Mouse (Mus musculus) CD4-positive, CD25-positive, alpha-beta regulatory T cell, adult 2 months (primary cell): ENCODE measurements around the gene Alyref.

Experiments
- DNase-seq: peaks from one replicate; pipeline ENCODE4 v3.0.0-alpha.2; 2012; ENCODE audit warnings: low read depth, low spot score

The Alyref gene

DNA sequence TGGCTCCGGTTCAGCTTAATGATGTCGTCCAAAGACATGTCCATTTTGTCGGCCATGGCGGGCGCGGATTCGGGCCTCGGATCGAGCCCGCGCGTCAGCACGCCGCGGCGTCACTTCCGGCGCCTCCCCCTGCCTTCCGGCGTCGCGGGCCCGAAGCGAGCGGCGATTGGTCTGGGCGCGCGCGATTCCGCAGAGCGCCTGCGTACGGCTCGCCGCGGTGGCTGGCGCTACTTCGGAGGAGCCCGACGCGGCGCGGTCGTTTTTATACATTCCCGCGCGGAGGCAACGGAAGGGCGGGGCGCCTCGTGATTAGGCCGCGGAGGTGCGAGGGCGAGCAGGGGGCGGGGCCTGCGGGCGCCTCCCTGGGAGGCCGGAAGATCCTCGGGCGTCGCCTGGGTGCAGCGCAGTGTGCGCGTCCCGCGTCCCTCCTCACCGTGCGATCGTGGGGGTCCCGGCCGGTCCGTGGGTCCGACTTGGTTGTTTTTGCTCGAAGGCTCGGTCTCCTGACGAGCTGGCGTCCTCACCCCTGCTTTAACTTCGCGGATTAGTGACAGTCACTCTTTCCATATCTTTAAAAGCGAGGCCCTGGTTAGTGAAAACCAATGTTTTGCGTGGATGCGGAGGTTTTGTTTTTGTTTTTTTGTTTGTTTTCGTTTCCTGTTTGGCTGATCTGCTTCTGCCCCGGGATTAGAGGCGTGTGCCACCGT is at the start of gene Alyref, which contains the start of gene Anapc11:
TSS of gene Alyref (minus strand) at position 83 of the 707 bp plus-strand sequence.
TSS of gene Anapc11 (plus strand) at position 139 of the 707 bp plus-strand sequence.
- DNase-seq: peak; percentile 99

DNA sequence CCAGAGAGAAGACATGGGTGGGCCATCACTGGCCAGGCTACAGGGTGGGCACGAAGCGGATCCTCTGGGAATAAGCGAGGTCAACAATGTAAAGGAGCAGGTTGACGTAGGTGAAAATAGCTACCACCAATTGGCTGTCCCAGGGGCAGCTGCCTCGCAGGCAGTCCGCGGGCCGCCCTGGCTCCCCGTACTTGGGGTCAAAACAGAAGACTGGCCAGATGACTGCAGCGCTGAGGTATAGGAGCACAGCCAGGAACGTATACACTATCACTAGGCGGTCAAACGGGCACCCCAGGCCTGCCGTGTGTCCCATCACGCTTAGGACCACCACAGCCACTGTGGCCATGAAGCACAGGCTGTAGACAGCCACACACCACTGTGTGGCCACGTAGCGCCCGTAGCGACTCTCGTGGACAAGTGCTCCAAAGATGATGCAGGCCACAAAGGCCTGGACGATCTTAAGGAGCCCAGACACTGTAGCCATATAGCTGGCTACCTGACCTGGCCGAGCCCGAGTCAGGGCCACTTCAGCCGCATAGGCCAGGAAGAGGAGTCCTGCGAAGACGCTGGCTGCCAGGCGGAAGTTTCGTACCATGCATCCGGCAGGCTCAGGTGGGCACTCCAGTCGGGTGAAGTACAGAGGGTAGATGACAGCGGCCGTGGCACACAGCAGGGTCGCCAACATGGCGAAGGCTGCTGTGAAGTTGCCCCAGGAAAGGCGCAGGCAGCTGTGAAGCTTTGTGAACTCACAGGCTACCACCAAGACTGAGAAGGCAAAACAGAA is 49.1 kb upstream of the Alyref start:
- DNase-seq: no peak

DNA sequence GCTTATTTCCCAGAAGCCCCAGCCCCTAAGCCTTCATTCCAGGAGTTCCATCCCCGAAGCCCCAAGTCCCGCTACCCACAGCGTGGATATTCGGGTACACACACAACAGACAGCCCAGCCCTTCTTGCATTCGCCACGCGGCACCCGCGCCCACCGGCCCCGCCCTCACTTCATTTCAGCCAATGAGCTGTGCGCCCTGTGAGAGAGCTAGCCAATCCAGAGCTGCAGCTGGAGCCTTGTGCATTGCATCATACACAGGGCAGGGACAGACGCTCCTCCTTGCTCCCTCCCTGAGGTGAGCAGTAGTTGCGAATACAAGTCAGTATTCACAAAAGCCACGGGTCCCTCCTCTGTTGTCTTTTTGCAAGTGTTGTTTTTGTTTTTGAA is 45.4 kb upstream of the Alyref start, which contains the start of gene Pycr1:
TSS of gene Pycr1 (minus strand) at position 169 of the 387 bp plus-strand sequence.
- peak; percentile 95 for DNase-seq

DNA sequence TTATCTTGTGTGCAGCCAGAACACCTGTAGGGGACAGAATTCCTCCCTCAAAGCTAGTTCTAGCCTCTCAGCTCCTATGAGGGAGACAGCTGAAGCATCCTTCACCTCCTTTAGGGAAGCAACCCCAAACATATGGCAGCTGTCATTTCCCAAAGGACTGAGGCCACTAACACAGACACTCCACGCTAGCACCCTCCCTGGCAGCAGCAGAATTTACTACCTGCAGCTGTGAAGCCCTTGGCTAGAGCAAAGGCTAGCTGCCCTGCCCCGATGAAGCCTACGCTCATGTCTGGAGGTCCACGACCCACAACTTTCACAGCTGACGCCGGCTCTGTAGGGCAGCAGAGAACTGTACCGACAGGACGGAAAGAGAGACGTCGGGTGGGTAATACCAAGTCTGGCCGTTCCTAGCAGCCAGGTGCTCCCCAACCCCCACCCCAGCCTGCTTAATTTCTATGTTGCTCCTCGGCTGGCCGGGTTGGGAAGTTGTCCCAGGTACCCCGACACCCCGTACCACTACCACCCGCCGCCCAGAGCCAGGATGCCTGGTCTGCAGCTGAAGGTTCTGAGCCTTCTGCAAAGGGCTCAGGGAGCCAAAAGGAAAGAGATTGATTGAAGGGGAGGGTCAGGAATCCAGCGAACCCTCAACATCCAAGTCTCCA is 44.9 kb upstream of the Alyref start:
- no peak for DNase-seq

DNA sequence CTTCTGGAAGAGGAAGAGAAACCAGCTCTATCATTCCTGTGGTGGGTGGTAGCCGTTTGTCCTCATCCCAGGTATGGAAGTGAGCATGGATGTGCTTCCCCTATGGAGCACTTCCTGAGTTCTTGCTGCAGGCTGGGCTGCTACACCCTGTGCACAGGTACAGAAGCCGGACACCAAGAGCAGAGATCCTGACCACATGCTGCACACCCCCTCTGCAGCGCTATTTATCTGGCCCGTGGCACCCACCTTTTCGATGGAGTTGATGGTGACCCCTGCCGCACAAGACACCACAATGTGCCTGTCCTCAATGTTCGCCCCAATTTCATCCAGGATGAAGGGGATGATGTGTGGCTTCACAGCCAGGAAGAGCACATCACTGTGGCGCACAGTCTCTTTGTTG is 43.7 kb upstream of the Alyref start:
- no peak for DNase-seq

DNA sequence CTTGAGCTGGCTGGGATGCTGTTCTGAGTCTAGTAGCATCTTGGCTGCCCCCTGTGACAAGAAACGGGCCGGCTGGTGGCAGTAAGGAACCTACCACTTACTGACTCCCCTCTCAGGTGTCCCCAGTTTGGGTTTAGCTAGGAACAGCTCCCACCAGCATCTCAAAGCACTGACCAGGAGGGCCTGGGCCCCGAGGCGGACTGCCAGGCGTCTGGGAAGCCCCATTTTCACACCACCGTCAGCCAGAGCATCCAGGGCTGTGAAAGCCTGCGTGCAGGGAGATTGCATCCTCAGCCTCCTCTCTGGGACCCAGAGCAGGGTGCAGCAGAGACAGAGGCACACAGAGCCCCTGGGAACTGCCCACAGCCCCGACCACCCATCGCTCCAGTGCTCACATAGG is 43.1 kb upstream of the Alyref start:
- DNase-seq: no peak

DNA sequence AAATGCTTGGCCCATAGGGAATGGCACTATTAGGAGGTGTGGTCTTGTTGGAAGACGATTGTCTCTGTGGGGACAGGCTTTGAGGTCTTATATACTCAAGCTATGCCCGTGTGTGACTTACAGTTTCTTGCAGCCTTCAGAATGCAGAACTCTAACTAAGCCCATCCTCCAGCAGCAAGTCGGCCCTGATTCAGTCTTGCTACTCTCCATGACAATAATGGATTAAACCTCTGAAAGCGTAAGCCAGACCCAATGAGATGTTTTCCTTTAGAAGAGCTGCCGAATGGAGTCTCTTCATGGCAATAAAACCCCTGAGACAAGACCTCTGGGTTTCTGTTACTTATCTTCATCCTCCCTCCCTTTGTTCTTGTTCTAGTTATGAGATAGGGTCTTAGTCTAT is 36.6 kb upstream of the Alyref start:
- DNase-seq: no peak

DNA sequence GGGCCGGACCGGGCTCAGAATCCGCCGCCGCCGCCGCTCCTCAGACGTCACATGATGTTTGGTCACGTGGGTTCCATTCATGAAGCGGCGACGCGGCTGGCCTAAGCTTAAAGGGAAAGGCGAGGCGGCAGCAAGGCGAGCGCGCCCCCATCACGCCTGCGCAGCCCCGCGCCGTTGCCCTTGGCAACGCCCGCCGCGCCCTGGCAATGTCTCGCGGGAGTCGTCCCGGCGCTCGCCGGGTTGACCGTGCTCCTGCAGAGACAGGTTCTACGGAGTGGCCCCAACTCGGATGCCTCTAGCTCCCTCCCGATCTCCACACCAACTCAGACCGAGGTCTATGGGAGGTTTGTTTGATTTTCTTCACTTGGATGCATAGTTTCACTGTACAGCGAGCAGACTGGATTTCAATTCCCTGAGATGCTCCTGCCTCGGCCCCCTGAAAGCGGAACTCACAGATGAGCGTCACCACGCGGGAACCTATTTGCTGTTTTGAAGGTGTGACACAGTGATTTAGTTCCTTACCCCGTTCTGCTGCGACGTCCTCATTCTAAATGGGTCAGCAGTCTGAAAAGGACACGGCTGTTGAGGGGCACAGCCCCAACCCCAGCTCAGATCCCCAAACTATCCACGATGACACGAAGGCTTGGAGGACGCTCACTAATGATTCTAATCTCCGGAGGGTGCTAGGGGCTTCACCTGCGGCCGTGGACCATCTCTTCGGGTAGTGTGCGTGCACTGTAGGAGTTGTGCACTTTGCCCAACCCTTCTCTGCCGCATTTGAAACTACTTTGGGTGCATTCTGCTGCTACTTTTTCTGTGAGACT is 35.6 kb upstream of the Alyref start, which contains the start of gene Mafg:
TSS of gene Mafg (minus strand) at position 81 of the 824 bp plus-strand sequence.
- DNase-seq: peak; percentile 95

DNA sequence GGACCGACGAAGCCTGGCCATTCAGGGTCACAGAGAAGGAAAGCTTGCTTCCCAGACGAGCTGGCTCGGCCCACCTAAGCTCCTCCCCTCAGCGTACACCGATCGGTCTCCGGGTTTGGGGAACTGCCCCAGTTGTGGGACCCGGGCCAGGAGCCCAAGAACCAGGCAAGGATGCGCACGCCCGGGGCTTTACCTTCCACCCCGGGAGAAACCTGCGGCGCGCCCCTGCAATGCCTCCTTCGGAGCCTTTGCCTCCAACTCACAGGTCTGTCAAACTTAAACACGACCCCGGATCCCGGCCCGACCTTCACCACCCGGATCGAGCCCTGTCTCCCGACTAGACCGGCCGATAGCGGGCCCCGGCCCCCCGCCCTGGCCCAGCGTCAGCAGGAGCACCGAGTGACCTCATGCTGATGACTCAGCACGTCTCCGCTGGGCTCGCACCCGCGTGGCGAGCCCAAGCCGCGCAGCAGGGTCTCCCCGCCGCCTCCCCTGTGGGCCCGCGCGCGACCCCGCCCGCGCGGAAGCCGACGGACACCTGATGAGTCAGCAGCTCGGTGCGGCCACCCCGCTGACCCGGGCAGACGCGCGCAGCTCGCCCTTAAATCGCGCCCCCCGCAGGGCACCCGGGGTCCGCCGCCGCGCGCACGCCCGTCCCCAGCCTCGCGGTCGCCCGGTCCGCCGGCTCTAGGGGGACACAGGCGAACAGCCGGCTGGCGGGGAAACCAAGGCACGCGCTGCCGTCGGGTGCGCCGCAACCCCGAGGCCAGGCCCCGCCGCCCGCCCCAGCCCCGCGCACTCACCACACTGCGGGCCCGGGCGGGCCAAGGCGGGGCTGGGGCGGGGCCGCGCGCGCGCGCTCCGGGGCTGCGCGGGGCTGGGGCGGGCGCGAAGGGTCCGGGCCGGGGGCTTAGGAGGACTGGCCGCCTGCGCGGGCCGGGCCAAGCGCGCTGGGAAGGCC is 34.7 kb upstream of the Alyref start:
- DNase-seq: peak; percentile 71

DNA sequence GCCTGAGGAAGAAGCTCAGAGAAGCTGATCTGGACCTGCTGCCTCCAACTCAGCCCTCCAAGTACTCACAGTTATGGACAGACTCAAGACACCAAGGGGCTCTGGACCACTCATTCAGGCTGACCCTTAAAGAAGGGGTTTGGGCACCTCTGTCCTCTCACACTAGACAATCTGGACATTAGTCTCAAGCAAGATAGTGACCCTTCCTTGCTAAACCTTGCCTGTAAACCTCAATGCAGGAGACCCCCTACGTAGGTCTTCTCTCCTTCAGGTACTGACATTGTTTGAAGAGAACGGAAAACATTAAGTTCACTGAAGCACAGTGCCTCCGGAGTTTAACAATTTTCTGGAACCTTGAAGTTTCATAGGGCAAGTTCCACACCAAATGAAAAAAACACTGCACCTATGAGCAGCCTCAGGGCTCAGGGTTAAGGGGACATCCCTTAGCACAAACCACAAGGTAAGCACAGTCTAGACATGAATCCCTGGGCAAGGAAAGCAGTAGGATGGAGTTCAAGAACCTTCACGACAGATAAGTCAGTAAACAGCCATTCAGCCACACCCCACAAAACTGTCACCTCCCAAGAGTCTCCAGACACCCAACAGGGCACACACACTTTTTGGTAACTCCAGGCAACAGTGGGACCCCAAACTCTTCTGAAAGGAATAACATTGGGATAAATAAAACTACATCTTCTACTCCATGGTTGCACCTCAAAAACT is 33.7 kb upstream of the Alyref start:
- DNase-seq: peak; percentile 46

DNA sequence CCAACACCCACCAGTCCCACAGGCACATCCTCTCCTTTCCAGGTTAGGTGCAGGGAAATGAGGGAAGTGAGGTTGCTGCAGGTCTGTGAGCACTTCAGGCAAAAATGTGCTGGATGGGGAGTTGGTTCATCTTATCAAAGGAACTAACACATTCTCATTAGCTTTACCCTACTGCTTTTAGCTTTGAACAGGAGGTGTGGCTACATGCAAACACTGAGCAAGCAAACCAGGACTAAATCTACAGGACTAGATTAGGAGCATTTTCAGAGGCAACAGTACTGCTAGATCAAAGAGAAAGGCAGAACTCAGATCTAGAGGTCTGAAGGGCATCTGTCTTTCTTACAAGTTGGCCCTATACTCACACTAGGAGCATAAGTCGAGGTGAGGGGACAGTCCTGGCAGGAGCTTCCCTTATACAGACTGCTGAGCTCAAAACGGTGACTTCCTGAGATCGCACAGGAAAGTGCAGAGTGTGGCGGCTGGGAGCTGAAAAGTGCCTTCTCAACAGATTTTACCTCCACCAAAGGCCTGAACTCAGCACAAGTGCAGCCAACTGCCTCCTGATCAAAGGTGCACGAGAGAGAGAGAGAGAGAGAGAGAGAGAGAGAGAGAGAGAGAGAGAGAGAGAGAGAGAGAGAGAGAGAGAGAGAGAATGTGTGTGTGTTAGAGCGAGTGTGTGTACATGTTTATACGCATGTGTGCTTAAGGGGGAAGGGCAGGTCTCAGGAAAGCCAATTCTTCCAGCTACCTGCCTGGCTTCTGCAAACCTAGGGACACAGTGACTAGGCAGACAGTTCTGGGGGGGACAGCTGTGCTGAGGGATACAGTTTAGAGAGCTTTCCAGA is 32.9 kb upstream of the Alyref start:
- peak; percentile 70 for DNase-seq

DNA sequence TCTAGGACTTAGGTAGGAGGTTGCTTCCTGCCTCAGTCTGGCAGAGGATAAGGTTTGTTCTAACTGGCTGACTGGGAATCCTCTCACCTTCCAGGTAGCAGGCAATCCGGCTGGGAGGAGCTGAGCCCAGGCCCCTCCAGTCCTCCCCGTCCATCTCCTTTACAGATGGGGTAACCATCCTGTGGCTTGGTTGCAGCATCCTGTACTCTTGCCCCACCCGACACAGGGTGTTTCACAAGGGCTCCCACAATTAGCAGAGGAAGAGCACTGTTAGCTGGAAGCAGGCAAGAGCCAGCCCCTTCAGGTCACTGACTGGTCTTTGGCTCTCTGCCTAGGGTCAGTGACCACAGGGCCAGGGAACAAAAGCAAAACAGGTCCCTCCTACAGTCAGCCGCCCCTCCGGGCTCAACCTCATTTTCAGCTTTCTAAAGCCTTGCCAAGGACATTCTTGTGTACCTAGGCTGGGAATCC is 32.3 kb upstream of the Alyref start:
- DNase-seq: no peak

DNA sequence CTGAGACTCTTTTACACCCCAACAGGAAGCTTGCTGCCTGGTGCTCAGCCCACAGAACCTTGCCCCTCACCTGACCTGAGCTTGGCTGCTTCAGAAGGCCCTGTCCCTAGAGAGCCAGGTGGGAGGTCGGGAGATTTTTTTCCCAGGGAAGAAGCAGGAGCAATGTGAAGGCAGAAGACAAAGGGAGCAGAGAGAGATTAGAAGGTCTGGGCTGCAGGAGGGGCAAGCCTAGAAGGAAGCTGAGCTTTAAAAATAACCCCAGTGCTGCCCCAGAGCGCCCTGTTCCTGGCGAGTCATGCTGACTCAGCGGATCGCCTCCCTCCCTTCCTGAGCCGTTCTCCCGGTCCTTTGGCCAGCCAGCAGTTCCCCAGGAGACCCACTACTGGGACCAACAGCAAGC is 31.7 kb upstream of the Alyref start:
- DNase-seq: no peak

DNA sequence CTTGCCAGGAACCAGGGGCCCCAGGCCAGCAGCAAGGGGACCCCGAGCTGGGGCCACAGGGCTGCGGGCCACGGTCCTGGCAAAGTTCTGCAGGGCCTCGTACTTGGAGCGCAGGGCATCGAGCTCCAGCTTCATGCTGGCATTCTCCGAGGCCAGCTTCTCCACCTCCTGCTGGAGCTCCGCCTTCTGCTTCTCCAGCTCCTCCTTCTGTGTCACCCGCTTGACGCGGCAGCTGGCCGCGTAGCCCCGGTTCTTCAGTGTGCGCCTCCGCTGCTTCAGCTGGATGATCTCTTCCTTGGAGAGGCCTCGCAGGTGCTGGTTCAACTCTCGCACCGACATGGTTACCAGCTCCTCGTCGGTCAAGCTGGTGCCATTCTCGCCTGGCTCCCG is 31.2 kb upstream of the Alyref start:
- DNase-seq: peak; percentile 77

DNA sequence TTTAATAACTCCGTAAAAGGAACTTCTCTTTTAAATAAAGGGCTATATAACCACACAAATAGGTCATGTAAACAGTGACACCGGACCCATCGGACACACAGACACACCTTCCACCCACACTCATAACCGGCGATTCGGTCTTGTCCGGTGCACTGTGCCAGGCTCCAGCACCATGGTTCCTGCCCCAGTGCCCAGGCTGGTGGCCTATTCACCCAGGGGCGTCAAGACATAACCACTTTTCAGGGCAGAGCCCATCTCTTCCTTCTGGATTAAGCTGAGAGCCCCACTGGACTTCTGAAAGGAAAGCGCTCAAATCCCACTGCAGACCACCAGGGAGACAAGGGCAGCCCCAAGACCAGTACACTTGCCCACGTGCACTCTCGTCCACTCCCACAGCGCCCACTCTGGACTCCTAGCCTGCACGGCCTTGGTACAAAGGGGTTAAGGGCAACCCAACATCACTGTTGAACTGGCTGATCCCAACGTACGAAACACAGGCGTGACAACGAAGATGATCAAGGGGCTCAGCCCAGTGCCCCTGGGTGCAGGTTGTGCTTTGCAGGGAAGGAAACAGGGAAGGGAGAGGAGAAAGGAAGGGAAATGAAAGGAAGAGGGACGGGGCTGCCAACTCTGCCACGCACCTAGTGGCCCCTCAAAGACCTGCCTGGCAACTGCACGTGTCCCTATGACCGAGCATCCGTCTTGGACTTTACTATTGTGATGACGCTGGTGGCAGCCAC is 30.6 kb upstream of the Alyref start:
- DNase-seq: no peak

DNA sequence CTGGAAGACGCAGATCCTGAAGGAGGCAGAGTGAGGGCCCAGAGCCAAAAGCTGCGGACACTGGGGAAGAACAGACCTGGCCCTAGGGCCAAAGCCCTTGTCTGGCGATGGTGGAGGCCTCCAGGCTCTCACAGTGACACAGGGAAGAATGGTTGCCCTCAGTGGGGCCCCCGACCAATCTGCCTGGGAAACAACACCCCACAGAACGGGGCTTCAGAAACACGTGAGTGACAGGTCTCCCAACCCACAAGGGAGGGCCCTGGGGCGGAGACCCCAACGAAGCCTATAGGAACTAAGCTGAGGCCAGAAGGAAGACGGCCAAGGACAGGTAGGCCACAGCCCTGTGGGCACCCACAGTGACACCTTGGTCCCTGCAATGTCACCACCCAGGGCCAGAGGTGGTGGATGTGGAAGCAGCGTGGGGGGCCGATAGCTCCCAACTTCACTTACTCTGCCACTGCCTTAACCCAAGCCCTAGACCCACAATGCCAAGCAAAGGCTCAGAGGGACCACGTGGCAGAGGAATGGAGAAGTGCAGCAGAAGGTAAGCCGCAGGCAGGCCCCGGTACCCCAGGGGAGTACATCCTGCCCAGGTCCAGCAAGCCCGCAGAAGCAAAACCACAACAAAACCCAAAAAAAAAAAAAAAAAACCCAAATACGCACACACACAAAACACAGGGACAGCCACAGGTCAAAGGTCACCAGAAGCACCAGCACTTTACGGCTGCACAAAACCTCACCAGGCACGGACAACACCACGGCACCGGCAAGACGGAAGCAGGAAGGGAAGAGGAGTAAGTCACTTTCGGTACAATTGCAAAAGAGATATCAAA is 29.5 kb upstream of the Alyref start:
- peak; percentile 86 for DNase-seq
